Mouse (Mus musculus) heart, postnatal 0 days (tissue): ENCODE results near the gene Stoml3.

Experiments
- CTCF ChIP-seq: IDR thresholded peaks from 2 replicates; pipeline ENCODE4 v1.5.1; 2016; ENCODE audit warnings: antibody characterized with exemption, control low read depth, low read depth
- EP300 ChIP-seq: IDR thresholded peaks from 2 replicates; pipeline ENCODE4 v1.6.1; 2016; ENCODE audit warnings: antibody characterized with exemption, low read depth

- TF ChIP-seq CTCF (no peak), EP300 (no peak)
These were observed 36.1 kb upstream of the Stoml3 start for GRCm38 (mm10) chr3:53452351-53452750.
